Mouse (Mus musculus) testis, adult 2 months (tissue): ENCODE results near the gene Fam155a. TPM values are rescaled to one million over a fixed set of nuclear protein-coding genes. Genes with fewer than 3 reads are reported as not detected.

Source experiments
- H3K27ac ChIP-seq: fragments of 200-500 bp; 2 replicates; pipeline ENCODE4 v1.5.1; 2012; ENCODE audit warnings: low read depth, low read length; ENCODE audit not compliant: control insufficient read depth, insufficient read depth
- H3K27me3 ChIP-seq: fragments of 200-500 bp; 2 replicates; pipeline ENCODE4 v1.6.1; 2012; ENCODE audit warnings: mild to moderate bottlenecking, low read length, moderate library complexity; ENCODE audit not compliant: control insufficient read depth, insufficient read depth
- H3K36me3 ChIP-seq: fragments of 200-500 bp; 2 replicates; pipeline ENCODE4 v1.6.1; 2012; ENCODE audit warnings: mild to moderate bottlenecking, low read length; ENCODE audit not compliant: control insufficient read depth, insufficient read depth
- H3K4me1 ChIP-seq: fragments of 200-500 bp; 2 replicates; pipeline ENCODE4 v1.6.1; 2012; ENCODE audit warnings: low read length; ENCODE audit not compliant: control insufficient read depth, insufficient read depth
- H3K4me3 ChIP-seq: fragments of 200-500 bp; 2 replicates; pipeline ENCODE4 v1.5.1; 2012; ENCODE audit warnings: low read depth, mild to moderate bottlenecking, low read length, moderate library complexity, mixed read lengths; ENCODE audit not compliant: control insufficient read depth
- CTCF ChIP-seq: fragments of 200-500 bp; IDR thresholded peaks from 2 replicates; pipeline ENCODE4 v1.5.1; 2012; ENCODE audit warnings: low read depth, mild to moderate bottlenecking, inconsistent platforms, low read length, moderate library complexity; ENCODE audit not compliant: control insufficient read depth, insufficient read depth, insufficient replicate concordance
- POLR2A ChIP-seq: fragments of 200-500 bp; IDR thresholded peaks from 2 replicates; pipeline ENCODE4 v1.6.1; 2012; ENCODE audit warnings: low read depth, mild to moderate bottlenecking, inconsistent platforms, low read length, moderate library complexity; ENCODE audit not compliant: control insufficient read depth
- polyA plus RNA-seq: library from polyadenylated mRNA; depleted of rRNA; stranded (reverse); fragments of >200 nt; gene quantifications from 2 replicates; pipeline ENCODE4 v1.2.3, GENCODE M21; 2012

Gene Fam155a
- polyA plus RNA-seq, 1 experiment = not detected

DNA sequence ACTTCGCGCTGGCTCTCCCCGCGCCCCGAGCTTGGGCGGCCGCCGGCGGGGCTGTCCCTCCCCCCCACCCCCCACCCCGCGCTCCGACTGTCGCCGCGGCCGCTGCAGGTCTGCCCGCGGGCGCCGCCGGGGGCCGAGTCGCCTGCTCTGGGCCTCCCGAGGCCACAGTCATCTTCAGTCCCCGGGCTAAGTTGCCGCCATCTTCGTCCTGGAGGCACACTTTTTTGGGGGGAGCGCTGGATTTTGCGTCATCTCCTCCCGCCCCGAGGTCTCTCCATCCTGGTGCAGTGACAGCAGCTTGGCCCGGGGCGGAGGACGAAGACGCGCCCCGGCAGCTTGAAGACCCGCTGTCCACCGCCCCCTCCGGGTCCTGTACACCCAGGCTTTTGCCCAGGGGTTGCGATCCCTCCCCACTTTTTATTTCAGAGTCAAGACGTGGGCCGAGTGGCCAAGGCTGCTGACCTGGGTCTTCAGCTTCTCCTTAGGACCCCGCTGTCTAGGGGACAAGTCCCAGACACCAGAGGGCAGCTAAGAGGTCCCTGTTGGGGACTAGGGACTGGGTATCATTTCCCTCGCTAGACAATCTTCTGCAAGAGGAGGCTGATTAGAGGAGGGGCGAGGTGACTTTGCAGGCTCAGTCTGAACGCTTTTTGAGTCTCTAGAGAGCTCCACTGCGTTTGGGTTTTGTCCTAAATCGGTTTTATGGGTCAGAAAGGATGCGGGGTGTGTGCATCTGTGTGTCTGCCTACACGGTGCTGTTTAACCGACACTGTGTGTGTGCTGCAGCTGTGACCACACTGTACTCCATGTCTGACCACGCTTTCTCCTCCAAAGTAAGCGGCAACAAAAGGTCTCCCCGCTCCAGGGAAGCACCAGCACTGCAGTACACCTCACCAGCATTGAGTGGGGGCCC is 901 bp upstream of the Fam155a start:
- TF ChIP-seq POLR2A = no peak
- TF ChIP-seq CTCF = no peak
- Histone ChIP-seq H3K36me3 (no peaks in the 10 kb centered on the region), H3K27me3 (peaks cover 2% of the 10 kb centered on the region; the same call in 1 of the 2 replicates), H3K4me1 (peaks cover 15% of the 10 kb centered on the region), H3K4me3 (peak overlapping the region; percentile 44), H3K27ac (no peak overlapping the region)

- Histone ChIP-seq H3K36me3 (no peaks in the 10 kb centered on the region), H3K27ac (no peak overlapping the region), H3K4me3 (peak overlapping the region; percentile 21), H3K4me1 (peaks cover 15% of the 10 kb centered on the region), H3K27me3 (peaks cover 2% of the 10 kb centered on the region; the same call in 1 of the 2 replicates)
- TF ChIP-seq POLR2A (no peak), CTCF (no peak)
Measured at GRCm38 (mm10) chr8:9770261-9770998, 531 bp downstream of the Fam155a start.

- H3K27ac ChIP-seq = no peak overlapping the region
- H3K27me3 ChIP-seq = peaks cover 2% of the 10 kb centered on the region; the same call in 1 of the 2 replicates
- H3K4me1 ChIP-seq = peaks cover 15% of the 10 kb centered on the region
- no peaks in the 10 kb centered on the region for H3K36me3 ChIP-seq
- TF ChIP-seq CTCF (no peak), POLR2A (no peak)
- no peak overlapping the region for H3K4me3 ChIP-seq
Measured at GRCm38 (mm10) chr8:9769061-9769460, 1.9 kb downstream of the Fam155a start.

- H3K27ac ChIP-seq = no peak overlapping the region
- no peaks in the 10 kb centered on the region for H3K4me1 ChIP-seq
- TF ChIP-seq CTCF (no peak), POLR2A (no peak)
Measured at GRCm38 (mm10) chr8:9735169-9735568, 35.8 kb downstream of the Fam155a start.

DNA sequence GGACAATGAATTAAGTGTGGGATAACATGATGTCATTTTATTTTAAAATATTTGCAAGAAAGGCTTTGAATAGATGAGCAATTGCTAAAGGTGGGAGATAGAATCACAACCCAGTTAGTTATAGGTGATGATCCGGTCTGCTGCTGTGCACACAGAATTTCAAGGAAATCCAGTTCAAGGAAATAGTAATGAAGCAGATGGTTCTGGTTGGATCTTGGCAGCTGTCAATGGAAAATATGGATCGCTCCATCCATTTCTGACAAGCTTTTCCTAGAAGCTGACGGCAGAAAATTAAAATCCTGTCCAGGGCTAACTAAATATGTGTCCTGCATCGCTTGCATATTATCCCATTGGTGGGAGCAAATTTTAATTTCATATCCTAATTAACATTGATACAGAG is 61.2 kb downstream of the Fam155a start:
- Histone ChIP-seq H3K4me3 (no peak overlapping the region), H3K4me1 (no peaks in the 10 kb centered on the region), H3K36me3 (no peaks in the 10 kb centered on the region), H3K27me3 (no peaks in the 10 kb centered on the region), H3K27ac (no peak overlapping the region)
- TF ChIP-seq POLR2A (no peak), CTCF (no peak)

More at GRCm38 (mm10) chr8:9735169-9735568, 35.8 kb downstream of the Fam155a start:
- no peak overlapping the region for H3K4me3 ChIP-seq
- no peaks in the 10 kb centered on the region for H3K27me3 ChIP-seq
- no peaks in the 10 kb centered on the region for H3K36me3 ChIP-seq

DNA sequence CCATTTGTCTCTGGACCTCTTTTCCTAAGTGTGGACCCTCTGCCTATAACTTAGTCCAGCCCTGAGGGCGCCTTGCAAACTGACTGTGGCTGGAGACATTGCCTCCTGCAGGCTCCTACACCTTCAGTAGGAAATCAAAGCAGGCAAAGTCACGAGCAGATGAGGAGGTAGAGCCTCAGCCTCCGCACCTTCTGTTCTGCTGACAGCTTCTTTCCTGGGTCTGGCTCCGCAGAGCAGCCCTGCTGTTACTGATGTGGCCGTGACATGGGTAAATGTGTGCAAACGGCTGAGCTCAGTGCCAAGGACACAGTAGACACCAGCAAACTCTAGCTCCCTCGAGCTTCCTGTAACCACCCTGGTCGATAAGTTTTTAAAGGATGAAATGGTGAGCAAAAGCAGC is 63.5 kb downstream of the Fam155a start:
- H3K4me1 ChIP-seq = no peaks in the 10 kb centered on the region
- no peak for TF ChIP-seq POLR2A
- no peak for TF ChIP-seq CTCF
- no peak overlapping the region for H3K27ac ChIP-seq
- no peak overlapping the region for H3K4me3 ChIP-seq
- H3K27me3 ChIP-seq = no peaks in the 10 kb centered on the region
- H3K36me3 ChIP-seq = no peaks in the 10 kb centered on the region

DNA sequence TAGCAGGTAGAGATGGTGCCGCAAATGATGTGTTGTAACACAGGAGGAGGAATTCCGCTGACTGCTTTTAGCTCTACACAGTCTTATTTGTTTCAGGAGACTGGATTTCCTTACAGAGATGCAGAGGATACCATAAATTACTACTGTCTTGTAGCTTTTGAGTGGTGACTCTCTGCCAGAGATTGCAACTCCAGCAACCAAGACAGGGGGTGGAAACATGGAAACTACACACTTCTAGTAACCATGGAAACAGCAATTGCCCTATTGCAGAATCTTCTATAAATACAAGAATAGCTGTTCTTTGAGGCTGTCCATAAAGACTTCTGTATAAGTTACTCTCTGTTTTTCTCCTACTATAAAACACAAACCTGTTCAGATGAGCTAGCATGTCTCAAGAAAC is 76.2 kb downstream of the Fam155a start:
- Histone ChIP-seq H3K36me3 (no peaks in the 10 kb centered on the region), H3K4me3 (no peak overlapping the region), H3K27me3 (no peaks in the 10 kb centered on the region), H3K4me1 (no peaks in the 10 kb centered on the region), H3K27ac (no peak overlapping the region)
- no peak for TF ChIP-seq CTCF
- no peak for TF ChIP-seq POLR2A
